Mouse (Mus musculus): ENCODE data around the gene Cx3cl1.

The Cx3cl1 gene

GRCm38 (mm10) chr8:94803551-94803950 lies 31.7 kb downstream of the Cx3cl1 start:
- DNase-seq, result no peak

GRCm38 (mm10) chr8:94804546-94805340 lies 32.9 kb downstream of the Cx3cl1 start:
- no peak for DNase-seq

- DNase-seq, result no peak
Observed at GRCm38 (mm10) chr8:94805811-94806210, 34.0 kb downstream of the Cx3cl1 start.

GRCm38 (mm10) chr8:94807506-94807905 lies 35.7 kb downstream of the Cx3cl1 start:
- DNase-seq, result no peak

GRCm38 (mm10) chr8:94808372-94808771 lies 36.6 kb downstream of the Cx3cl1 start:
- DNase-seq, result no peak

GRCm38 (mm10) chr8:94810153-94810552 lies 38.3 kb downstream of the Cx3cl1 start, which contains the start of gene Ccl17:
TSS of gene Ccl17 (plus strand) at chr8:94810453.
- no peak for DNase-seq

GRCm38 (mm10) chr8:94810855-94811254 lies 39.0 kb downstream of the Cx3cl1 start:
- DNase-seq, result no peak

- DNase-seq, result no peak
Observed at GRCm38 (mm10) chr8:94811654-94812053, 39.8 kb downstream of the Cx3cl1 start.

GRCm38 (mm10) chr8:94812645-94813098 lies 40.9 kb downstream of the Cx3cl1 start:
- peak; percentile 93 to 94 for DNase-seq

- DNase-seq, result peak; percentile 59 to 76
Observed at GRCm38 (mm10) chr8:94814556-94814955, 42.7 kb downstream of the Cx3cl1 start.

GRCm38 (mm10) chr8:94817933-94818332 lies 46.1 kb downstream of the Cx3cl1 start:
- no peak for DNase-seq

- no peak for DNase-seq
Observed at GRCm38 (mm10) chr8:94819671-94820179, 47.9 kb downstream of the Cx3cl1 start.

GRCm38 (mm10) chr8:94820553-94820952 lies 48.7 kb downstream of the Cx3cl1 start:
- peak; percentile 40 to 45 for DNase-seq

- no peak for DNase-seq
Observed at GRCm38 (mm10) chr8:94821381-94821780, 49.6 kb downstream of the Cx3cl1 start.

GRCm38 (mm10) chr8:94822637-94823560 lies 51.1 kb downstream of the Cx3cl1 start:
- DNase-seq, result peak; percentile 73 to 76

GRCm38 (mm10) chr8:94825170-94825569 lies 53.4 kb downstream of the Cx3cl1 start:
- DNase-seq, result no peak

GRCm38 (mm10) chr8:94826210-94826609 lies 54.4 kb downstream of the Cx3cl1 start:
- DNase-seq, result no peak

GRCm38 (mm10) chr8:94828284-94828683 lies 56.5 kb downstream of the Cx3cl1 start:
- no peak for DNase-seq
